Mouse (Mus musculus) G1E (cell line): ENCODE results near the gene Micu1.

Experiments used
- CTCF ChIP-seq: IDR thresholded peaks from 2 replicates; pipeline ENCODE4 v1.5.1; 2012; ENCODE audit warnings: low read depth, low read length, inconsistent platforms, mixed read lengths
- GATA1 ChIP-seq: IDR thresholded peaks from 2 replicates; pipeline ENCODE4 v1.6.1; 2012; ENCODE audit warnings: borderline replicate concordance, low read length, inconsistent platforms, mixed read lengths
- GATA2 ChIP-seq: IDR thresholded peaks from 2 replicates; pipeline ENCODE4 v1.6.1; 2012; ENCODE audit warnings: low read depth, low read length, inconsistent platforms, borderline replicate concordance
- POLR2AphosphoS5 ChIP-seq: IDR thresholded peaks from 2 replicates; pipeline ENCODE4 v1.6.1; 2012; ENCODE audit warnings: low read depth, low read length, inconsistent platforms; ENCODE audit not compliant: insufficient replicate concordance
- TAL1 ChIP-seq: conservative IDR thresholded peaks from 2 replicates; pipeline ENCODE4 v1.6.1; 2012; ENCODE audit warnings: low read depth, low read length, inconsistent platforms, mixed read lengths

DNA sequence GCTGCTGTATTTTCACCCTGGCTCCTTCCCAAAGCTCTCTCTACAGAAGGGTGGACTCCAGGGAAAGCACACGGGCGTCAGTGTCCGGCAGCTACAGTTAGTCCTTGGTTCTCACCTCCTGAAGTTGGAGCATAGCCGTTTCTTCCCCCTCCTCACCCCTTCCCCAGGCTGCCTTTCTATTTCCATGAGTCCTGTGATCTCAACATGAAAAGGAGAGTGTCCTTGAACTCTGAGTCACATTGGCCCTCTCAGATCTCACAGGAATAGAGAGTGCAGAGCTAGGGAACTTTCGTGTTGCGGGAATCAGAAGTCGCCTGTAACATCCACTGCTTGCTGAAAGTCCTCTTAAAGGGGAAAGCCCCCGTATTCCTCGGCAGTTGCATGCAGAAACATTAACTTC is 116.9 kb downstream of the Micu1 start:
- TF ChIP-seq POLR2AphosphoS5, result no peak
- TF ChIP-seq TAL1, result no peak
- TF ChIP-seq CTCF, result no peak
- no peak for TF ChIP-seq GATA1
- TF ChIP-seq GATA2, result no peak
